Mouse (Mus musculus): ENCODE measurements around the gene Wnt10b. TPM values are rescaled to one million over a fixed set of nuclear protein-coding genes. Genes with fewer than 3 reads are reported as not detected.

The Wnt10b gene
- total and polyA plus RNA-seq, 3 experiments = 0.20 to 0.29 (median 0.23) TPM

GRCm38 (mm10) chr15:98780075-98780474, 2.1 kb upstream of the Wnt10b start:
- peaks cover 2% of the 10 kb centered on the region; the same call in 1 of the 2 replicates for H3K4me1 ChIP-seq (ENCODE audit: control insufficient read depth, insufficient read depth, low read length)
- H3K27ac ChIP-seq = no peak overlapping the region
- no peak overlapping the region for H3K9ac ChIP-seq (ENCODE audit: low read depth, low read length)
- 26% methylated on average over 8 of the region's 8 CpGs for WGBS
- no peaks in the 10 kb centered on the region for H3K79me2 ChIP-seq (replicated peaks; ENCODE audit: control insufficient read depth, insufficient read depth, low read length)
- intact Hi-C loops (cut with DNase I) = no loop called here
- H3K4me3 ChIP-seq = no peak overlapping the region
- DNase-seq = peak; percentile 60 to 69
- no peaks in the 10 kb centered on the region for H3K36me3 ChIP-seq (ENCODE audit: control insufficient read depth, insufficient read depth, low read length)
- TF ChIP-seq POLR2A (IDR thresholded peaks at IDR 0.05; ENCODE audit: insufficient read depth, low read depth, low read length) (no peak), CTCF (IDR thresholded peaks at IDR 0.05) (no peak)
- peaks cover 23% of the 10 kb centered on the region for H3K27me3 ChIP-seq (ENCODE audit: control insufficient read depth, insufficient read depth, low read length)

GRCm38 (mm10) chr15:98778806-98779205, 856 bp upstream of the Wnt10b start:
- no peaks in the 10 kb centered on the region for H3K79me2 ChIP-seq (replicated peaks; ENCODE audit: control insufficient read depth, insufficient read depth, low read length)
- peaks cover 23% of the 10 kb centered on the region for H3K27me3 ChIP-seq (ENCODE audit: control insufficient read depth, insufficient read depth, low read length)
- peaks cover 2% of the 10 kb centered on the region; the same call in 1 of the 2 replicates for H3K4me1 ChIP-seq (ENCODE audit: control insufficient read depth, insufficient read depth, low read length)
- intact Hi-C loops (cut with DNase I) = no loop called here
- no peak overlapping the region for H3K4me3 ChIP-seq
- TF ChIP-seq POLR2A (IDR thresholded peaks at IDR 0.05; ENCODE audit: insufficient read depth, low read depth, low read length) (no peak), EP300 (IDR thresholded peaks at IDR 0.05; ENCODE audit: insufficient read depth, low read depth, low read length) (no peak), CTCF (IDR thresholded peaks at IDR 0.05) (no peak)
- no peak overlapping the region for H3K27ac ChIP-seq
- H3K9ac ChIP-seq (ENCODE audit: low read depth, low read length) = no peak overlapping the region
- 18% methylated on average over 11 of the region's 11 CpGs for WGBS
- H3K36me3 ChIP-seq (ENCODE audit: control insufficient read depth, insufficient read depth, low read length) = no peaks in the 10 kb centered on the region
- no peak for DNase-seq

GRCm38 (mm10) chr15:98778191-98778770, 331 bp upstream of the Wnt10b start:
- no peak for DNase-seq
- Histone ChIP-seq H3K4me3 (no peak overlapping the region; the same call in 1 of the 2 replicates), H3K9ac (ENCODE audit: low read depth, low read length) (no peak overlapping the region), H3K27me3 (ENCODE audit: control insufficient read depth, insufficient read depth, low read length) (peaks cover 23% of the 10 kb centered on the region), H3K27ac (no peak overlapping the region), H3K4me1 (ENCODE audit: control insufficient read depth, insufficient read depth, low read length) (peaks cover 2% of the 10 kb centered on the region; the same call in 1 of the 2 replicates), H3K79me2 (replicated peaks; ENCODE audit: control insufficient read depth, insufficient read depth, low read length) (no peaks in the 10 kb centered on the region), H3K36me3 (ENCODE audit: control insufficient read depth, insufficient read depth, low read length) (no peaks in the 10 kb centered on the region)
- intact Hi-C loops (cut with DNase I) = no loop called here
- no peak for TF ChIP-seq EP300 (IDR thresholded peaks at IDR 0.05; ENCODE audit: insufficient read depth, low read depth, low read length)
- no peak for TF ChIP-seq CTCF (IDR thresholded peaks at IDR 0.05)
- no peak for TF ChIP-seq POLR2A (IDR thresholded peaks at IDR 0.05; ENCODE audit: insufficient read depth, low read depth, low read length)
- 4% methylated on average over 25 of the region's 25 CpGs for WGBS

- Histone ChIP-seq H3K4me3 (no peak overlapping the region), H3K27ac (no peak overlapping the region), H3K9ac (ENCODE audit: low read depth, low read length) (no peak overlapping the region), H3K27me3 (ENCODE audit: control insufficient read depth, insufficient read depth, low read length) (peaks cover 23% of the 10 kb centered on the region), H3K36me3 (ENCODE audit: control insufficient read depth, insufficient read depth, low read length) (no peaks in the 10 kb centered on the region), H3K79me2 (replicated peaks; ENCODE audit: control insufficient read depth, insufficient read depth, low read length) (no peaks in the 10 kb centered on the region), H3K4me1 (ENCODE audit: control insufficient read depth, insufficient read depth, low read length) (peaks cover 3% of the 10 kb centered on the region; the same call in 1 of the 2 replicates)
- intact Hi-C loops (cut with DNase I) = no loop called here
- DNase-seq = peak in 1 of 2 experiments; percentile 26
- TF ChIP-seq CTCF (IDR thresholded peaks at IDR 0.05) (no peak), EP300 (IDR thresholded peaks at IDR 0.05; ENCODE audit: insufficient read depth, low read depth, low read length) (no peak), POLR2A (IDR thresholded peaks at IDR 0.05; ENCODE audit: insufficient read depth, low read depth, low read length) (no peak)
- 13% methylated on average over 19 of the region's 19 CpGs for WGBS
These were observed 839 bp downstream of the Wnt10b start for GRCm38 (mm10) chr15:98777005-98777616.

- Histone ChIP-seq H3K9ac (ENCODE audit: low read depth, low read length) (peak overlapping the region; percentile 22; the same call in 1 of the 2 replicates), H3K27me3 (ENCODE audit: control insufficient read depth, insufficient read depth, low read length) (peaks cover 23% of the 10 kb centered on the region), H3K27ac (no peak overlapping the region), H3K36me3 (ENCODE audit: control insufficient read depth, insufficient read depth, low read length) (no peaks in the 10 kb centered on the region), H3K4me3 (no peak overlapping the region), H3K4me1 (ENCODE audit: control insufficient read depth, insufficient read depth, low read length) (peaks cover 3% of the 10 kb centered on the region; the same call in 1 of the 2 replicates), H3K79me2 (replicated peaks; ENCODE audit: control insufficient read depth, insufficient read depth, low read length) (no peaks in the 10 kb centered on the region)
- TF ChIP-seq POLR2A (IDR thresholded peaks at IDR 0.05; ENCODE audit: insufficient read depth, low read depth, low read length) = no peak
- TF ChIP-seq CTCF (IDR thresholded peaks at IDR 0.05) = peak; percentile 32
- DNase-seq = peak; percentile 36 to 37
- WGBS = 5% methylated on average over 62 of the region's 62 CpGs
- intact Hi-C loops (cut with DNase I) = no loop called here
These were observed 1.5 kb downstream of the Wnt10b start for GRCm38 (mm10) chr15:98776280-98777004.

GRCm38 (mm10) chr15:98775533-98775932, 2.4 kb downstream of the Wnt10b start:
- Histone ChIP-seq H3K9ac (ENCODE audit: low read depth, low read length) (no peak overlapping the region), H3K4me1 (ENCODE audit: control insufficient read depth, insufficient read depth, low read length) (peaks cover 3% of the 10 kb centered on the region; the same call in 1 of the 2 replicates), H3K79me2 (replicated peaks; ENCODE audit: control insufficient read depth, insufficient read depth, low read length) (no peaks in the 10 kb centered on the region), H3K27me3 (ENCODE audit: control insufficient read depth, insufficient read depth, low read length) (peaks cover 23% of the 10 kb centered on the region), H3K27ac (no peak overlapping the region), H3K36me3 (ENCODE audit: control insufficient read depth, insufficient read depth, low read length) (no peaks in the 10 kb centered on the region), H3K4me3 (no peak overlapping the region)
- DNase-seq = no peak
- TF ChIP-seq POLR2A (IDR thresholded peaks at IDR 0.05; ENCODE audit: insufficient read depth, low read depth, low read length) = no peak
- TF ChIP-seq CTCF (IDR thresholded peaks at IDR 0.05) = no peak
- TF ChIP-seq EP300 (IDR thresholded peaks at IDR 0.05; ENCODE audit: insufficient read depth, low read depth, low read length) = no peak
- intact Hi-C loops (cut with DNase I) = no loop called here
- WGBS = 24% methylated on average over 5 of the region's 5 CpGs

Data from heart, adult 2 months (tissue).